Mouse (Mus musculus): ENCODE results near the gene Pde6h. TPM values are rescaled to one million over a fixed set of nuclear protein-coding genes. Genes with fewer than 3 reads are reported as not detected.
A peak's percentile ranks its signal among the peaks of the same experiment; 100 is the strongest.

The Pde6h gene
- total RNA-seq, 2 experiments from 2014 or later, result 0.60 TPM; not detected in 1

- DNase-seq, result no peak
Observed at GRCm38 (mm10) chr6:136912751-136913265, 10.8 kb upstream of the Pde6h start.

- peak; percentile 57 for DNase-seq
Observed at GRCm38 (mm10) chr6:136913384-136914126, 10.1 kb upstream of the Pde6h start.

DNA sequence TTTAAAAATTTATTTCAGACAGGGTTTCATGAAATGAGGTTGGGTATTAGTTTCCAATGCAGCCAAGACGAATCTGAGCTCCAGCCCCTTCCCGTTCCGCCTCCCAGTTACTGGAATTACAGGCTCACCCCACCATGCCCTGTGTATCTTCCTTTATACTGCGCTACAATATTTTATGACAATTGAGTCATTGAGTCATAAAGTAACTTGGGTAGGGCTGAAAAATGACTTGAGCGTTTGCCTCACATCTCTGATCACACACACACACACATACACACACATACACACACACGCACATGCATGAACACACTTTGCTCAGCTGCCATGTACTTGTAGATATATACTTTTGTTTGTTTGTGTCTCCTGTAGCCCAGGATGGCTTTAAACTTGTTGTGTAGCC is 9.4 kb upstream of the Pde6h start:
- no peak for DNase-seq

GRCm38 (mm10) chr6:136915721-136916395 is 7.8 kb upstream of the Pde6h start:
- no peak for DNase-seq

GRCm38 (mm10) chr6:136917885-136918284 is 5.7 kb upstream of the Pde6h start:
- no peak for DNase-seq

DNA sequence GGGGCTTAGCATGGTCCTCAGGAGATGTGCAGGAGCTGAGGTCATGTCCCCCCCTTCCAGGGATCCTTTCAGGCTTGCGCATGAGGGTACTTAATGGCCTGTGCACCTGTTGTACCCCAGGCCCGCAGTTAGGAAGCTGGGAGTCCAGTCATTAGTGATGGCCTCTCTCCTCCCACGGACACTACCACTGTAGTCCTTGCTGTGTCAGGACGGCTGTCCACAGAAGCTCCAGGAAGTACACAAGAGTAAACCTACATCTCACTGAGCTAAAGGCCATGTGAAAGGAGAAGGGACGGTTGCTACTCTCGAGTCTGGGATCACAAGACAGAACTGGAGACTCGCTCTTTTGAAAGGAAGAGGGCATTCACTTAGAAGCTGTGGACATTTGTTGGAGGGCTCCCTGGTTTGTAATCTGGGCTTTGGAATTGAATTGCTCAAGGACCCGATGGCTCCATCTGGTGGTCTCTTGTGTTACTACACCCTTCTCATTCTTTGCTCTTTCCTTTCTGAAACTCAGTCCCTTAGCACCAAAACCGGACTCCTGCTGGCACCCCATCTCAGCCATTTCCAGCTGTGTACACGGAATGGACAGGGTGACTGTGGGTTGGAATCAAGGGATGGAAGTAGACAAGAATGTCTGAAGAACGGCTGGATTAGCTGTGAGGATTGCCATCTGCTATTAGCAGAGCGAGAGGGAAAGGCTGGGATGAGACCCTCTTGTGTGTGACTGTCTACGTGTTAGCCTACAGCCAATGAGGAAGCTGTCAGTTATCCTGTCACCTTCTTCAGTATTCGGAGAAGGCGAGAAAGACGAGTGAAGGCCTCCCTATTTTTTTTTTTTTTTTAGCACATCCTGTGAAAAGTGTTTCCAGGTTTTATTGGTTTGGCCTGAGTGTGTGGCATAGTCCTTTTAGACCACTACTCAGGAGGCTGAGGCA is 3.0 kb upstream of the Pde6h start:
- peak; percentile 86 for DNase-seq

- no peak for DNase-seq
Observed at GRCm38 (mm10) chr6:136921601-136922000, 2.0 kb upstream of the Pde6h start.

DNA sequence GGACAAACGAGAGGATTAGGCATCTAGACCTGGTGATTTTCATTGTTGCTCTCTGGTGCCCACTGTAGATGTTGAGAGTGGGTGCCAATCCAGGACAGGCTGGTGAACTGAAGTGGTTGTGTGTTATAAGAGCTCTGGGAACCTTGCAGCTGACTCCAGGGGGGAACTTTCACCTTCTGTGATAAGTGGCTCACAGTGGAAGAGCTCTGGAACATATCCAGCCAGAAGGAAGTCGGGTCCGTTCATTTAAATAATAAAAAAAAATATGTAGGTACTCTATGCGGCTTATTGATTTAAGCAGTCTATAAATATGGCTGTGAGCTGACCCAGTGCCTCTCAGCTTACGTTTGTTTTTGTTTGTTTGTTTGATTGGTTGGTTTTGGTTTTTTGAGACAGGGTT is 1.6 kb upstream of the Pde6h start, which contains the start of gene Erp27:
TSS of gene Erp27 (minus strand) at position 101 of the 400 bp plus-strand sequence.
- DNase-seq, result no peak

DNA sequence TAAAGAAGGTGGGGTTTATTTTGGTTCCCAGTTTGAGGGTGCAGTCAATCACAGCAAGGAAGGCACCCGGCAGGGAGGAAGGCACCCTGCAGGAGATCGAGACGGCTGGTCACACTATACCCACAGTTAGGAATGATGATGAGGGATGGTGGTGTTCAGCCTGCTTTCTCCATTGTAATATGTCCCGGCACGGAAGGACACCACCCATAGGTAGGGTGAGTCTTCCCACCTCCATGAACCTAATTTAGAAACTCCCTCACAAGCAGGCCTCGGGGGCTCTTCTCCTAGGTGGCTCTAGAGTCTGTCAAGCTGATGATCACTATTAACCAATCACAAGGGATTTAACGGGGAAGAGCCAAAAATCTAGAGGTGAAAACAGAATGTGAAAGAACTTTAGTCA is 761 bp upstream of the Pde6h start:
- DNase-seq, result no peak

DNA sequence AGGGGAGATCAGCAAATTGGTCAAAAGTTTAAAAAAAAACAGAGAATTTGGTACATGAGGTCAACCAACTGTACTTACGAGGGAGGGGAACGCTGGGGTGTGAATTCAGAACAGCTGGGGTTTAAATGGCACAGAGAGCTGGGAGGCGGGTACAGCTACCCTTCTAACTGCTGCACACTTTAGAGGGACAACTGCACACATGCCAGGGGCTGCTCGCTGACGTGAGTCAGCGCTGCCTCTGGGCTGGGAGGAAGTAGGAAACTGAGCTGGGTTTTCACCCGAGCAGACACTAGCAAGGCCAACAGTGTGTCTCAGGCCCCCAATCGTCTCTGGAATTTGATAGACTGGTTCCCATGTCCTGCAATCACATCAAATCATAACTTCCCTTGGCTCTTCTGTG is 1.4 kb downstream of the Pde6h start:
- DNase-seq, result no peak

- DNase-seq, result no peak
Observed at GRCm38 (mm10) chr6:136927626-136928025, 4.0 kb downstream of the Pde6h start.

GRCm38 (mm10) chr6:136930677-136931076 is 7.0 kb downstream of the Pde6h start:
- DNase-seq, result no peak

- DNase-seq, result no peak
Observed at GRCm38 (mm10) chr6:136931246-136931645, 7.6 kb downstream of the Pde6h start.

DNA sequence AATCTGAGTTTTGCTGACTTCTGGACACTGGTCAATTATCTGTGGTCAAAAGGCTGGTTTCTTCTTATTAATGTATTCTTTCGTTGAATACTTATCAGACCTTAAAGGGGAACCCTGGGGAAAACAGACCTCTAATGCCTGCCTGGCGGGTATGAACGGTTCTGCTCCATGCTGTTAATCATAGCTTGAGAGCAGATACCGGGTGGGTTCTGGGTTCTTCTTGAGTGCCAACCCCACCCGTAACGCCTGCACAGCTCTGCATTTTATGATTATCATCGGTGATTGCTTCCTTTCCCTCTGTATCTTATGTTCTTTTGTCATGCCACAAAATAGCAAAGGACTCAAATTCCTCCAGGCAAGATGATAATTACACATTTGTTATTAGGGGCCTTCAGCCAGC is 10.4 kb downstream of the Pde6h start:
- no peak for DNase-seq

DNA sequence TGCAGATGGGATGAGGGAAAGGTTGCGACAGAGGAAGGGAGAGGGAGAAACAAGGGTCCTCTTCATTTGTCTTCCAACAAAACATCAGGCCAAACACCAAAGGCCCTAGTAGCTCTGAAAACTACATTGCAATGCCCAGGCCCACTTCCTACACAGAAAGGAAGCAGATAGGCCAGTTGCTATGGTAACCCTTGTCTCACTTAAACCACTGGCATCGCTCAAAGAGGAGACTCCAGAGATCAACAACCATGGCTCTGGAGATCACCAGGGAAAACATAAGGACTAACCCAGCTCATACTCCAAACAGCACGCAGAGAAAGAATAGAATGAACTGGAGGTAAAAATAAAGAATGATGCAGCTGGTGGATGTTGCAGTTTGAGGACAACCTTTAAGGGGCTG is 11.6 kb downstream of the Pde6h start:
- no peak for DNase-seq

GRCm38 (mm10) chr6:136936361-136936760 is 12.7 kb downstream of the Pde6h start:
- DNase-seq, result no peak

DNA sequence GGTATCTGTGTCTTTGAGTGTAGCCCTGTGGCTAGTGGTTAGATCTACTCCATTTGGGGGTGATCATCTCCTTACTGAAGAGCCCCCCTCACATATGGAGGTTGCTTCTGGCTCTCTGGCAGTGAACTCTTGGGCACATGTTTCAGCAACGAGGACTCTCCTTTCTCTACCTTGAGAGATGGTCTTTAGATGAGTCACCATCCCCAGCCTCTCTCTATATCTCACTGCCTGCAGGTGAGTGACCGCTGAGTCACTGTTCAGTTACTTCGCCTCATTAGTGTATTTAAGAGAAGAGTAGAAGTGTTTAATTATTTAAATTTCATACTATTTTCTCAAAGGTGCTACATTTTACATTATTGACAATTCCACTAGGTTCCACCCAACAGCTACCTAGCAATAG is 13.5 kb downstream of the Pde6h start:
- DNase-seq, result no peak

DNA sequence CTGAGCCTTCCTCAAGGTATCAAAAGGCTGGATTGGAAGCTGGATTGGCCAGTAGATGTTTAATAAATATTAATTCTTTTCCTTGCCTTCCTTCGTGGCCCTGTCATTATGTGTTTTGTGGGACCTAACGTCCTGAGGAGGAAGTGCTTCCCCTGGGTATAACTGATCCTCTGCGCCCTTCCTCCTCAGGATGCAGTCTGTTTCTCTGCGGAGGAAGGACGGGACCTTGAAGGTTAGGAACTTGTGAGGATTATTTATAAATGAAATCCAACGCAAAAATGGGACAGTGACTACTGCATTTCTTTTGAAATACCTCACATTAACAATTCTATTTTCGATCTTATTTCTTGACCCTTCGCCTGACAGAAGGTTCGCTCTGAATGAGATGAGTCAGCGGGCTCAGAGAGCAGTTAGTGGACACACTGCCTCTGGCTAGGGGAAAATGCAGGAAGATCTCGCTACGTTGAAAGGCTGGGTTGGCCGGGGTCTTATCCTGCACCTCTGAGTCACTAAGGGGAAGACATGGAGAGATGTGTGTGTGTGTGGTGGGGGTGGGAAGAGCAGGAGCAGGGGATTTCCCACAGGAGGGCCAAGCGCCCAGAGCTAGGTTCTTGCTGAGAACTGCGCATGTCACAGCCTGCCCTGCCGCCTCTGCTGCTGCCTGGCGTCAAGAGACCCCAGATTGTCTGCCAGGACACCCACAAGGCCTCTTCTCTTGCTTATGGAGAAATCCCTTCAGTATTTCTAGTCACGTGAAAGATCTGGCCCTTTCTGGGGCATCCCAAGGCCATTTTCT is 14.9 kb downstream of the Pde6h start:
- DNase-seq, result no peak

DNA sequence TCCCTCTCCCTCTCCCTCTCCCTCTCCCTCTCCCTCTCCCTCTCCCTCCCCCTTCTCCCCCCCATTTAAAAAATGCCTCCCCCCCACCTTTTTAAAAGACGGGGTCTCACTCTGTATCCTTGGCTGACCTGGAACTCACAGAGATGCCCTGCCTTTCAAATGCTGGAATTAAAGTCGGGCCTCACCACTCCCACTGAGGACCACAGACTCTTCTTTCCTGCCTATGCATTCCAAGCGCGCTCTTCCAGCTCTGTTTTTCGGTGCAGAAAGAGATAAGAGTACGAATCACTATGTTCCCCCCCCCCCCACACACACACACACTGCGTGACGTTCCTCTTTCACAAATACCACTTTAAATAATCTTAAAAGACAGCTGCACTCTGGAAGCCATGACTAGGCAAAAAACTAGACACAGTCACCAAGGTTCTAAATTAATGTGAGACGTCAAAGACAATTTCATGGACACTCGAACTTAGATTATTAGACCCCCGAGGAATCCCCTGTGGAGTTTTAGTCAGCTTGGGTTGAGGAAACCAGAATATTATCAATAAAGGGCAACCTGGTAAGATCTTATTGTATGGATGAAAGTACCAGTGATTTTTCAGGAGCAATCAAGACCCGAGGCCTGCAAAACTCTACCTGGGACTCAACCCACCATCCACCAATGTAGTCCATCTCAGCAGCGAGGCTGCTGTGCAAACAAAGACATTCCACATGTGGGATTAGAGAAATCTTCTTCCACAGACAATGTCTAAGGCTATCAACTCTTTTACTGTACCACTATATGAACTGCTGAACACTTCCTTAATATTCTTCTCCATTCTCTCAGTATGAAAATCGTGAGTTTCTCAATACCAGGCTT is 15.9 kb downstream of the Pde6h start:
- no peak for DNase-seq

GRCm38 (mm10) chr6:136940188-136940960 is 16.7 kb downstream of the Pde6h start:
- DNase-seq, result peak; percentile 40

Measured in adrenal gland, postnatal 10 days (tissue).